Mouse (Mus musculus) forebrain, embryonic 15.5 days (tissue): Measurements from ENCODE around the gene Ptch2. TPM values are rescaled to one million over a fixed set of nuclear protein-coding genes. Genes with fewer than 3 reads are reported as not detected.

Experiments used
- ATAC-seq: fragments of 200-750 bp; cut with Nextera tagmentation; replicated peaks from 2 replicates; pipeline ENCODE4 v1.8.0; 2017; ENCODE audit warnings: mild to moderate bottlenecking, moderate TSS enrichment, moderate library complexity
- H3K27ac ChIP-seq: fragments of 300-500 bp; sonication (generic); replicated peaks from 2 replicates; pipeline ENCODE4 v1.5.1; 2015; ENCODE audit warnings: mild to moderate bottlenecking, inconsistent platforms
- H3K27me3 ChIP-seq: fragments of 300-500 bp; sonication (generic); 2 replicates; pipeline ENCODE4 v1.6.1; 2015; ENCODE audit warnings: inconsistent platforms
- H3K36me3 ChIP-seq: fragments of 300-500 bp; sonication (generic); 2 replicates; pipeline ENCODE4 v1.6.1; 2015; ENCODE audit warnings: mild to moderate bottlenecking, inconsistent platforms
- H3K4me1 ChIP-seq: fragments of 300-500 bp; sonication (generic); 2 replicates; pipeline ENCODE4 v1.6.1; 2015; ENCODE audit warnings: inconsistent platforms
- H3K4me2 ChIP-seq: fragments of 300-500 bp; sonication (generic); replicated peaks from 2 replicates; pipeline ENCODE4 v1.6.1; 2015; ENCODE audit warnings: mild to moderate bottlenecking, inconsistent platforms
- H3K4me3 ChIP-seq: fragments of 300-500 bp; sonication (generic); 2 replicates; pipeline ENCODE4 v1.5.1; 2015; ENCODE audit warnings: mild to moderate bottlenecking, inconsistent platforms
- H3K9ac ChIP-seq: fragments of 300-500 bp; sonication (generic); replicated peaks from 2 replicates; pipeline ENCODE4 v1.6.1; 2015; ENCODE audit warnings: mild to moderate bottlenecking, inconsistent platforms
- H3K9me3 ChIP-seq: fragments of 300-500 bp; sonication (generic); 2 replicates; pipeline ENCODE4 v1.6.1; 2016; ENCODE audit warnings: inconsistent platforms
- WGBS: fragments of 180-500 bp; shearing (Covaris S2); methylation state at CpG from one replicate; pipeline ENCODE4 v1.1.7; 2015; ENCODE audit warnings: mixed read lengths; 5-methylcytosine and 5-hydroxymethylcytosine counted together
- polyA plus RNA-seq: library from polyadenylated mRNA; unstranded; fragments of >200 nt; fragmentation: Nextera tagmentation; extraction: Ambion mirVana; gene quantifications from 2 replicates; pipeline ENCODE4 v1.2.1, GENCODE M21; 2015

Ptch2 gene
- polyA plus RNA-seq, 1 experiment from 2014 or later = 3.6 TPM

- ATAC-seq = no peak
- Histone ChIP-seq H3K9me3 (no peaks in the 10 kb centered on the region), H3K9ac (peak overlapping the region; percentile 74), H3K27me3 (0 out of 2 replicates have a peak, but pooled peaks cover 8% of the 10 kb centered on the region), H3K4me1 (peaks cover 29% of the 10 kb centered on the region), H3K4me2 (peak overlapping the region; percentile 66), H3K27ac (peak overlapping the region; percentile 58; the same call in 1 of the 2 replicates), H3K36me3 (no peaks in the 10 kb centered on the region), H3K4me3 (peak overlapping the region; percentile 77)
- WGBS = 11% methylated on average over 11 of the region's 11 CpGs
Observed at GRCm38 (mm10) chr4:117132794-117133143, 36.9 kb downstream of the Ptch2 start.

GRCm38 (mm10) chr4:117133366-117133796, 37.5 kb downstream of the Ptch2 start:
- Histone ChIP-seq H3K27ac (peak overlapping the region; percentile 58), H3K4me3 (peak overlapping the region; percentile 77), H3K27me3 (0 out of 2 replicates have a peak, but pooled peaks cover 8% of the 10 kb centered on the region), H3K4me1 (peaks cover 29% of the 10 kb centered on the region), H3K9ac (peak overlapping the region; percentile 74), H3K9me3 (no peaks in the 10 kb centered on the region), H3K4me2 (peak overlapping the region; percentile 66), H3K36me3 (no peaks in the 10 kb centered on the region)
- WGBS = under 1% methylated on average over 39 of the region's 42 CpGs
- peak; percentile 58 for ATAC-seq

GRCm38 (mm10) chr4:117133817-117134600, 38.1 kb downstream of the Ptch2 start, which contains the start of gene Plk3:
TSS of gene Plk3 (minus strand) at chr4:117133963.
- 1% methylated on average over 47 of the region's 48 CpGs for WGBS
- H3K36me3 ChIP-seq = no peaks in the 10 kb centered on the region
- peak within 1 kb of the TSS; percentile 74 for H3K9ac ChIP-seq
- ATAC-seq = peak; percentile 92
- 0 out of 2 replicates have a peak, but pooled peaks cover 8% of the 10 kb centered on the region for H3K27me3 ChIP-seq
- H3K4me1 ChIP-seq = peaks cover 29% of the 10 kb centered on the region
- H3K4me3 ChIP-seq = peak within 1 kb of the TSS; percentile 77
- H3K4me2 ChIP-seq = peak within 1 kb of the TSS; percentile 66
- peak within 1 kb of the TSS; percentile 58 for H3K27ac ChIP-seq
- no peaks in the 10 kb centered on the region for H3K9me3 ChIP-seq

GRCm38 (mm10) chr4:117134601-117134995, 38.7 kb downstream of the Ptch2 start:
- 0 out of 2 replicates have a peak overlapping the region, but pooled peaks have one; percentile 74 for H3K9ac ChIP-seq
- ATAC-seq = no peak
- H3K9me3 ChIP-seq = no peaks in the 10 kb centered on the region
- no peaks in the 10 kb centered on the region for H3K36me3 ChIP-seq
- WGBS = 33% methylated on average over 2 of the region's 2 CpGs
- H3K4me2 ChIP-seq = peak overlapping the region; percentile 66; the same call in 1 of the 2 replicates
- peak overlapping the region; percentile 77; the same call in 1 of the 2 replicates for H3K4me3 ChIP-seq
- H3K27me3 ChIP-seq = 0 out of 2 replicates have a peak, but pooled peaks cover 8% of the 10 kb centered on the region
- H3K27ac ChIP-seq = no peak overlapping the region
- H3K4me1 ChIP-seq = peaks cover 29% of the 10 kb centered on the region

- Histone ChIP-seq H3K9me3 (no peaks in the 10 kb centered on the region), H3K27ac (no peak overlapping the region), H3K4me2 (no peak overlapping the region), H3K4me1 (peaks cover 24% of the 10 kb centered on the region), H3K9ac (no peak overlapping the region), H3K27me3 (0 out of 2 replicates have a peak, but pooled peaks cover 8% of the 10 kb centered on the region), H3K4me3 (no peak overlapping the region), H3K36me3 (no peaks in the 10 kb centered on the region)
- 30% methylated on average over 8 of the region's 8 CpGs for WGBS
- ATAC-seq = no peak
Observed at GRCm38 (mm10) chr4:117136034-117136433, 40.2 kb downstream of the Ptch2 start.

GRCm38 (mm10) chr4:117138295-117139216, 42.7 kb downstream of the Ptch2 start:
- H3K27ac ChIP-seq = no peak overlapping the region
- H3K9ac ChIP-seq = no peak overlapping the region
- H3K4me2 ChIP-seq = no peak overlapping the region
- no peaks in the 10 kb centered on the region for H3K9me3 ChIP-seq
- ATAC-seq = no peak
- no peak overlapping the region for H3K4me3 ChIP-seq
- WGBS = 76% methylated on average over 16 of the region's 17 CpGs
- H3K27me3 ChIP-seq = no peaks in the 10 kb centered on the region
- 0 out of 2 replicates have a peak, but pooled peaks cover 4% of the 10 kb centered on the region for H3K4me1 ChIP-seq
- no peaks in the 10 kb centered on the region for H3K36me3 ChIP-seq

- ATAC-seq = no peak
Observed at GRCm38 (mm10) chr4:117139217-117139612, 43.3 kb downstream of the Ptch2 start.

GRCm38 (mm10) chr4:117140613-117141012, 44.7 kb downstream of the Ptch2 start:
- Histone ChIP-seq H3K4me2 (no peak overlapping the region), H3K4me1 (no peaks in the 10 kb centered on the region), H3K36me3 (no peaks in the 10 kb centered on the region), H3K4me3 (no peak overlapping the region), H3K9ac (no peak overlapping the region), H3K9me3 (no peaks in the 10 kb centered on the region), H3K27me3 (no peaks in the 10 kb centered on the region), H3K27ac (no peak overlapping the region)
- no peak for ATAC-seq
- 37% methylated on average over 4 of the region's 4 CpGs for WGBS

More at GRCm38 (mm10) chr4:117139217-117139612, 43.3 kb downstream of the Ptch2 start:
- Histone ChIP-seq H3K4me2 (no peak overlapping the region), H3K9me3 (no peaks in the 10 kb centered on the region), H3K9ac (no peak overlapping the region), H3K4me3 (no peak overlapping the region), H3K27ac (no peak overlapping the region), H3K4me1 (0 out of 2 replicates have a peak, but pooled peaks cover 1% of the 10 kb centered on the region), H3K36me3 (no peaks in the 10 kb centered on the region), H3K27me3 (no peaks in the 10 kb centered on the region)
- 0% methylated on average over 2 of the region's 2 CpGs for WGBS

- Histone ChIP-seq H3K4me2 (no peak overlapping the region), H3K36me3 (no peaks in the 10 kb centered on the region), H3K4me3 (no peak overlapping the region), H3K27me3 (no peaks in the 10 kb centered on the region), H3K9ac (no peak overlapping the region), H3K9me3 (no peaks in the 10 kb centered on the region), H3K27ac (no peak overlapping the region), H3K4me1 (no peaks in the 10 kb centered on the region)
- no peak for ATAC-seq
- 66% methylated on average over 7 of the region's 7 CpGs for WGBS
Observed at GRCm38 (mm10) chr4:117143023-117143422, 47.1 kb downstream of the Ptch2 start.

GRCm38 (mm10) chr4:117145248-117145647, 49.4 kb downstream of the Ptch2 start:
- no peaks in the 10 kb centered on the region for H3K27me3 ChIP-seq
- H3K36me3 ChIP-seq = peaks cover 14% of the 10 kb centered on the region
- H3K9me3 ChIP-seq = no peaks in the 10 kb centered on the region
- ATAC-seq = no peak
- H3K9ac ChIP-seq = no peak overlapping the region
- H3K4me1 ChIP-seq = no peaks in the 10 kb centered on the region
- H3K4me3 ChIP-seq = no peak overlapping the region
- H3K27ac ChIP-seq = no peak overlapping the region
- 92% methylated on average over 13 of the region's 13 CpGs for WGBS
- no peak overlapping the region for H3K4me2 ChIP-seq

GRCm38 (mm10) chr4:117146176-117146575, 50.3 kb downstream of the Ptch2 start:
- no peaks in the 10 kb centered on the region for H3K9me3 ChIP-seq
- no peak overlapping the region for H3K4me3 ChIP-seq
- ATAC-seq = no peak
- H3K27ac ChIP-seq = no peak overlapping the region
- no peak overlapping the region for H3K4me2 ChIP-seq
- WGBS = 36% methylated on average over 15 of the region's 15 CpGs
- H3K36me3 ChIP-seq = peaks cover 23% of the 10 kb centered on the region
- H3K4me1 ChIP-seq = no peaks in the 10 kb centered on the region
- H3K27me3 ChIP-seq = no peaks in the 10 kb centered on the region
- no peak overlapping the region for H3K9ac ChIP-seq
